Mouse (Mus musculus) inflammation-experienced regulatory T-cells, adult 6 months (primary cell): ENCODE data around the gene Sva. TPM values are rescaled to one million over a fixed set of nuclear protein-coding genes. Genes with fewer than 3 reads are reported as not detected.

ENCODE experiments used
- ATAC-seq: one replicate; pipeline ENCODE4 v1.8.0; 2017
- polyA plus RNA-seq, 3 experiments: library from polyadenylated mRNA; unstranded; fragments of 100-300 nt; shearing (Covaris generic); gene quantifications; one replicate each; pipeline ENCODE4 v1.2.1; 2017

Sva gene
- not detected for polyA plus RNA-seq

DNA sequence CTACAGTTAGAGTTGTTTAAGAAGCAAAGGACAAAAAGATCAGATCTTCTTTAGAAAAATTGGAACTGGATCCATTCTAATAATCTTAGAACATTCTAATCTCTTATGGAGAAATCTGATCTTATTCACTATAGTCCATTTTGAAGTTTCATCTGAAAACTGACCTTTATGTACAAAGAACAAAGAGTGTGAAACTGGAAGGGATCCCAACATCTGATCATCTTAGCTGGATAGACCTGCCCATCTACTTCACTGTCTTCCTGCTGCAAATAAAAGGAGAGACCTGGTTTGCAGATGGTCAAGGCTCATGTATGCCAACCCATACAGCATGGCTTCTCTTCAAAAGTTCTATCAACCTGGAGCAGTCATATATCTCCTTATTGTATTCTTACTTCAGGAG is at the start of gene Sva:
Sva (plus strand) TSS at position 301 of the 400 bp plus-strand sequence.
- no peak for ATAC-seq

Other genes starting within 250 kb of the Sva start
- not detected for gene Pip, start 190.9 kb upstream of the Sva start, polyA plus RNA-seq
- not detected for gene Sval2, start 185.4 kb upstream of the Sva start, polyA plus RNA-seq
- not detected for gene Sval1, start 86.8 kb upstream of the Sva start, polyA plus RNA-seq
- gene Sval3, start 70.3 kb upstream of the Sva start, polyA plus RNA-seq, result not detected
- not detected for gene Tas2r139, start 102.5 kb downstream of the Sva start, polyA plus RNA-seq
- gene Tas2r144, start 176.9 kb downstream of the Sva start, polyA plus RNA-seq, result not detected
- 1 to 10 TPM; 1.7 to 8.4 (median 6.6) TPM for gene Gstk1, start 207.5 kb downstream of the Sva start, polyA plus RNA-seq
- gene Tmem139, start 223.6 kb downstream of the Sva start, polyA plus RNA-seq, result not detected
- gene Casp2, start 226.6 kb downstream of the Sva start, polyA plus RNA-seq, result 10 to 100 TPM; 46.6 to 55.8 (median 52.1) TPM
- gene Clcn1, start 248.3 kb downstream of the Sva start, polyA plus RNA-seq, result not detected